Mouse (Mus musculus) lung, postnatal 14 days (tissue): ENCODE measurements at regions not wholly inside any gene's neighbourhood (a gene's known extent, or its start where the extent isn't known, plus 50 kb on each side); places are given as distances from the start of the nearest gene placed in this dataset.

Experiments used
- DNase-seq: peaks from one replicate; pipeline ENCODE4 v3.0.0; 2021

- DNase-seq, result peak; percentile 36
Observed at GRCm38 (mm10) chr1:155472112-155472955, 55.1 kb upstream of the Xpr1 start.

GRCm38 (mm10) chr1:155472956-155473646 lies 55.9 kb upstream of the Xpr1 start:
- DNase-seq, result no peak

- peak; percentile 54 for DNase-seq
Observed at GRCm38 (mm10) chr1:155474973-155475372, 57.8 kb upstream of the Xpr1 start.

- DNase-seq, result no peak
Observed at GRCm38 (mm10) chr1:155476237-155476636, 59.0 kb upstream of the Xpr1 start.

- DNase-seq, result no peak
Observed at GRCm38 (mm10) chr1:155482148-155482547, 64.9 kb upstream of the Xpr1 start.

GRCm38 (mm10) chr1:155482760-155483159 lies 65.5 kb upstream of the Xpr1 start:
- no peak for DNase-seq

GRCm38 (mm10) chr1:155483693-155484092 lies 66.5 kb upstream of the Xpr1 start:
- no peak for DNase-seq

GRCm38 (mm10) chr1:155487796-155488195 lies 70.1 kb upstream of the Acbd6 start:
- DNase-seq, result no peak

GRCm38 (mm10) chr1:155488966-155489661 lies 68.8 kb upstream of the Acbd6 start:
- peak; percentile 17 for DNase-seq

- DNase-seq, result no peak
Observed at GRCm38 (mm10) chr1:155490131-155490530, 67.8 kb upstream of the Acbd6 start.

- DNase-seq, result no peak
Observed at GRCm38 (mm10) chr1:155491205-155492026, 66.5 kb upstream of the Acbd6 start.

GRCm38 (mm10) chr1:155493333-155493732 lies 64.6 kb upstream of the Acbd6 start:
- DNase-seq, result no peak

- DNase-seq, result no peak
Observed at GRCm38 (mm10) chr1:155493799-155494198, 64.1 kb upstream of the Acbd6 start.

GRCm38 (mm10) chr1:155494347-155494746 lies 63.6 kb upstream of the Acbd6 start:
- no peak for DNase-seq

- DNase-seq, result no peak
Observed at GRCm38 (mm10) chr1:155499735-155500134, 58.2 kb upstream of the Acbd6 start.

- DNase-seq, result no peak
Observed at GRCm38 (mm10) chr1:155502867-155503266, 55.1 kb upstream of the Acbd6 start.

GRCm38 (mm10) chr1:155504581-155505328 lies 53.2 kb upstream of the Acbd6 start:
- DNase-seq, result peak; percentile 42

- DNase-seq, result no peak
Observed at GRCm38 (mm10) chr1:155505361-155506077, 52.4 kb upstream of the Acbd6 start.
